Mouse (Mus musculus): Measurements from ENCODE around the gene Cask.

Cask gene

DNA sequence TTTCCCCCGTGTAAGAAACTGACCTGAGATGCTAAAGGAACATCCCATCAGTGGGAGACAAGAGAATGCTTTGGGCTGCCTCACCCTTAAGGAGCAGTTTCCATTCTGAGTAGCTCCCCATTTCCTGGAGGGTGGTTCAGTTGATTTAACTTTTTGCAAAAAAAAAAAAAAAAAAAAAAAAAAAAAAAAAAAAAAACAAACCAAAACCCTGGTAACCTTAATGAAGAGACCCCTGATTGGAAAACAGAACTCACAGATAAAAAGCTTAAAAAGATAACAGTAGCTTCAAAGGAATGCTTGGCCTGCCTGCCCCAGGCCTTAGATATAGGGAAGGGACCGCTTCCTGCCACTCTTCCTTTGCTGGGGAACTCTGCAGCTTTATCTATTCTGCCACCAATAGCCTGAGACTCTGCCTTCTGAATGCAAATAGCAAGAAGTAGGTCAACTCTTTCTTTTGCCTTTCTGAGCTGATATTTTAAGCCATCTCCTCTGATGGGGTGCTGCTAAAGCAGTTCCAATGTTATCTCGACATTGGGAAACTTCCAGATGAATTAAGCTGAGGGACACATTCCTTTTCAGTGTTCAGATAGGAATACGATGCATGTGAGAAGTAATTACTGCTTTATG is 332.3 kb downstream of the Cask start:
- DNase-seq (ENCODE audit: extremely low spot score, low spot score), result no peak

DNA sequence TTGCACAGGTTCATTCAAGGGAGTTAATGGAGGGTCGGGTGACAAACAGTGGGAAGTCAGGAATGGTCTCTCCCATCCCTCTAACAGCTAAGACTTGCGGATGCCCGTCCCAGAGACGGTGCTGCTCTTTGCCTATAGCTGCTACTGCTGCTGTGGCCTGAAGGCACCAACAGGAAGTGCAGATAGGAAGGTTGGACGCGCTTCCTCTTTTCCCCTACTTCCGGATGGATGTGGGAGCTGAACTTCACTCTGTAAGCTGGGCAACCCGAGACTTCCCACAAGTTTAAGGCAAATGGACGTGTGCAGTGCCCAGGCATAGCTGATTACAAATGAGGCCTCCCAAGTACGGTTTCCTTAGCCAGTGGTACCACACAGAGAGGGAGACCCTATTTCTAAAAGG is 333.1 kb downstream of the Cask start:
- DNase-seq (ENCODE audit: extremely low spot score, low spot score), result no peak

DNA sequence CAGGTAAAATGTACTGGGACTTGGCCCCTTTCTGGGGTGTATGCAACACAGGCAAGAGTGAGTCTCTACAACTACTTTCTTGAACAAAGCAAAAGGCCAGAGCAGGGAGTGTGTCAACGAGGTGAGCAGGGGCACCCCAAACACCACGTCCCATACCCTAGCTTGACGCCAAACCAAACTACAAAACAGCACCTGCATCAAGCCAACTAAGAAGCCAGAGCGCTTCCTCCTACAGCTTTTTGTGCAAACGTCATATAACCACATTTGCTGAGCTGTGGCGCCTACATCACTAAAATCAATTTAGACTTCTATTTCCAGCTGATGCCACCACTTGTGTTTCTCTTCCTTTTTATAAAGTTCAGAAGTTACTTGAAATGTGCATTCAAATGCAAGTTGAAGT is 334.7 kb downstream of the Cask start:
- no peak for DNase-seq (ENCODE audit: extremely low spot score, low spot score)

DNA sequence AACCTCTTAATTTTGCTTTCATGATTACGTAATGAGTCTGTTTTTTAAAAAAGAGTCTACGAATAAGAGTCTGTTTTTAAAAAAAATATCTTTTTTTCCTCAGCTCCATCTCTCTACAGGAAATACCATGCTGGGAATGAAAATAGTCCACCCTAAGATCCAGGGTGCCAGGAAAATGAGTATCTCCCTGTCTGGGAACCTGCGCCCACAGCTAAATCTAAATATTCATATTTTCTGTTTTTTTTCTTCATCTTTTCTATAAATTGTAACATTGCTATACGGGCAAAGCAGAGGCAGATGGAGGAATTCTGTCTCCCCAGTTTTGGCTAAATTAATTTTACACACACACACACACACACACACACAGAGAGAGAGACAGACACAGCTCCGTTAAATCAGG is 337.3 kb downstream of the Cask start:
- DNase-seq (ENCODE audit: extremely low spot score, low spot score), result no peak

DNA sequence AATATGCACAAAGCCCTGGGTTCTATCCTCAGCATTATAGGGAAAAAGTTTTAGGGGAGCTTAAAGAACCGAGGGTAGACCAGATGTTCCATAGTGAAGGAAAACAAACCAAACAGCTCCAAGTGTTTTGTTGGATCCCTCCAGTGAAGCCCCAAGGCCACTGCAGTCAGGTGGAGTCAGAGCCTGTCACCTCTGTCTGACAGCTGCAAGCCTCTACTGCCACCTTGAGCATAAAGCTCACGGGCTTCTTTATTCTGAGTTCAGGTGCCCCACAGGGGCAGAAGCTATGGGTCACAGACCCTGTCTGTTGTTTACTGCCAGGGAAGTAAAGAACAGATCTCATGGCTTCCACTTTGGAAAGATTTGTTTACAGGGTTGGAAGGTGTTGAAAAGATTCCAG is 338.0 kb downstream of the Cask start:
- DNase-seq (ENCODE audit: extremely low spot score, low spot score), result no peak

DNA sequence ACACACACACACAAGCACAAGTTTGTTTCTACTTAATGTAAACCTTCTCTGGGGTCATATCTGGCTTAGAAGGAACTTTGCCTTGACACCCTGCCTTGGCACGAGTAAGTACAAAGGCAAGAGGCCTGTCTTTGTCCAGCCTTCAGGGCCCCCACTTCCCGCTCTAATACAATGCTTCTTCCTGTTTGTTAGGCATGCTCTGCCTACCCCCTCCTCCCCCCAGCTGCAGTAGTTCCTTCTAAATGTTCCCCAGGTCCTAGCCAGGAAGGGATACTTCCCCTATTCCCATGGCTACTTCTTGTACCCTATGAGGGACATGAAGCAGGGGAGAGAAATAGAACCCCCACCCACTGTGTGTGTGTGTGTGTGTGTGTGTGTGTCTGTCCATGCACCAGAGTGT is 344.8 kb downstream of the Cask start:
- no peak for DNase-seq (ENCODE audit: extremely low spot score, low spot score)

DNA sequence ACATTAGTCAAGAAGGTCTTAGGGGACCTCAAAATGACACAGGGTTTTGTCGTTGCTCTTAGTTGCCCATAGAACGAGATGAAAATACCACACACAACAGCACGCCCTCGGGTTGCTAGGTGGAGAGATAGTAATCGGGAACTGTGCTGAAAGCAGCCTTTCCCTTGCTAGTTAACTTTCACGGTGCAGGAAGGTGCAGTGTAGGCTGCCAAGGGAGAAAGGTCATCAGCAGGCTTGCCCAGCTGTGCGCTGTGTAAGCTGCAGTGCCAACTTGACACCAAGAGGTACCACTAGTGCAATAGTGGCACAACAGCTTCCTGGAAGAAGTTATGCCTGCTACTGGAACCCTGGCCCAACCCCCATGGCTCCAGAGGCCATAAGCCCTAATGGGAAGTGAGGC is 346.8 kb downstream of the Cask start:
- no peak for DNase-seq (ENCODE audit: extremely low spot score, low spot score)

DNA sequence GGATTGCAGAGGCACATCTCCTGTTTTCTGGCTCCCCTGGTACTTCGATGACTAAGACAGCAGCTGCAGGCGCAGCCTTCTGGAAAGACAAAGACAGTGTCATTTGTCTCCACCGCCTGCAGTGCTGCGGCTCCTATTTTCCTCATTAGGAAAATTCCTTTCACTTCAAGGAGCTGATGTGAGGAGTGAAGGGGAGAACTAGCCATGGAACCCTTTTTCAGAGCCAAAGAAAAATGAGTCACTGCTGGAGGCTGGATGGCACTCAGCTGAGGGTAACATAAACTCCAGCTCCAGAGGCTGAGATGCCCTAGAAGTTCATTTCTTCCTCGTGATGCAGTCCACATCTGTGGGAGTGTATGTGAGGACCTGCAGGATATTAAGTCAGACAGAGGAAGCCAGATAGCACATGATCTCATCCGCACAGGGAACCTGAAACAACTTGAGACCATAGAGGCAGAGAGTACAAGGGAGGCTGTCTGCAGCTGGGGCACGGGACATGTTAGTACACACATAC is 348.2 kb downstream of the Cask start:
- DNase-seq (ENCODE audit: extremely low spot score, low spot score), result no peak

DNA sequence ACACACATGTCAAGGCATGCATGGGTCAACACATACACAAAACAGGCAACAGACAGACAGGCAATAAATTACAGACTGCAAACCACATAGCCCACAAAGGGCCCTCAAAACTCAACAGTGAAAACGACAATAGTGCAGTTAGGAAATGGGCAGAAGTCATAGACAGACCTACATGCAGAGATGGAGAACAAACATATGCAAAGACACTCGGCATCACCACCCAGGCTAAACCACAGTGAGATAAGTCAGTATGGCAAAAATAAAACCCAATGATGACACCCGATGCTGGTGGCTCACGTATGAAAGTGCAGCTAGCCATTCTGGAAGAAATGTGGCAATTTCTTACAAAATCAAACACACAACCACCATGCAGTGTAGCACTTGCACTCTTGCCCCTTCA is 350.9 kb downstream of the Cask start:
- no peak for DNase-seq (ENCODE audit: extremely low spot score, low spot score)

DNA sequence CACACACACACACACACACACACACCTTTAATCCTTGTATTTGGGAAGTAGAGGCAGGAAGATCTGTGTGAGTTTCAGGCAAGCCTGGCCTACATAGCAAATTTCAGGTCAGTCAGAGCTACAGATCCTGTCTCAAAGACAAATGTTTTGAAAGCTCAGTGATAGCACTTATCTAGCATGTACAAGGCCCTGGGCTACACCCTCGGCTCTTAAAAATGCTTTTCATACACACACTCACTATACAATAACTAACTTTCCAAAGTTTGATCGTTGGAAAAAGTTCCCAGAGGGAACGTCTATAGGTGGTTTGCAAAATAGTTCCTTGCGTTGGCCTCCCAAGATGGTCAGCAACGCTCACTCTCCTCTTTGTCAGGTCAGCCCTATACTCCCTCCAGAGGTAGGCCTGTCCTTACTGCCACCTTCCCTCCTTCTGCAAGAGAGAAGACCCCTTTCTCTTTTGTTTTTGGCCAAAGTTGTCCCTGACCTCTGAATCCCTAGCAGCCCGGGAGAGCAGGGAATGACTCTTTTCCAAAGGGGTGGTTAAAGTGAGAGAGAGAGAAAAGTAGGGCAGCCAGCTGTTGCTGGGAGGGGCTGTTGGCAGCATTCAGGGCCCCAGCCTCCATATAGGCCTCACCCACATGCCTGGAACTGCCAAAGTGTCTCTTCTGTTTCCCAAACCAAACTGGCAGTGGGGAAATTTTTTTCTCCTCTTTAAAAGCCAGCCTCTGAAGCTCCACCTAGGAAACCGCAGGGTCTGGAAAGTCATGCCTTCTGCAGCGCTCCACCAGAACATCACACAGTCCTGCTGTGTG is 356.1 kb downstream of the Cask start:
- no peak for DNase-seq (ENCODE audit: extremely low spot score, low spot score)

DNA sequence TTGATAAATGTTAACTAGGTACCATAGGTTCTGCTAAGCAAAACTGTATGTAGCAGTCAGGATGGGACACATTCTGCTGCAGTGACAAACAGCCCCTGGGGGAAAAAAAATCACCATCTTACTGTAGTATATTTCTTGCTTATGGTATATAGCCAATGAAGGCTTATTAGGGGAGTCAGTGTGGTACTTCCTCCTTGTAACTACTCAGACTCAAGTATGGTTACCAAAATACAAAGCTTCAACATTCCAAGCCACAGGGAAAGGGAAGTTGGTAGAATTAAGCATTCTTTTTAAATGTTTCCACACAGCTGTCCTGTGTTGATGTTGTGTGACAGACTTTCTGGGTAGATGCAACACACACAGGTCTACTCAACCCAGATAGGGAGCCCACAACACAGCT is 358.2 kb downstream of the Cask start:
- no peak for DNase-seq (ENCODE audit: extremely low spot score, low spot score)

DNA sequence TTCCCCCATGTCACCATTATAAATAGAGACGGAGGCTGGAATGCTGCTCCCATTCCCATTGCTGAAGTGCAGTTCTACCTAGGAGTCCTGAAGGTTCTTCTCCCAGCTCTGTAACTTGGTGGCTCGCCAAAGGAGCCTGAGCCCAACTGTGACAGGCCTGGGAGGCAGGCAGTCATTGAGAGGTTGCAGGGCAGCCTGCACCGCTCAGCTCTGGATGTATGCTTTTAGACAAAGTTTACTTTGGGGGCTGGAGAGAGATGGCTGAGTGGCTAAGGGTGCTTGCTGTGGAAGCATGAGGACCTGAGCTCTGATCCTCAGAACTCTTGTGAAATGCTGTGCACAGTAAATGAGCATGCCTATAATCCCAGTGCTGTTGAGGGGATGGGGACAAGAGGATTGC is 360.2 kb downstream of the Cask start:
- no peak for DNase-seq (ENCODE audit: extremely low spot score, low spot score)

DNA sequence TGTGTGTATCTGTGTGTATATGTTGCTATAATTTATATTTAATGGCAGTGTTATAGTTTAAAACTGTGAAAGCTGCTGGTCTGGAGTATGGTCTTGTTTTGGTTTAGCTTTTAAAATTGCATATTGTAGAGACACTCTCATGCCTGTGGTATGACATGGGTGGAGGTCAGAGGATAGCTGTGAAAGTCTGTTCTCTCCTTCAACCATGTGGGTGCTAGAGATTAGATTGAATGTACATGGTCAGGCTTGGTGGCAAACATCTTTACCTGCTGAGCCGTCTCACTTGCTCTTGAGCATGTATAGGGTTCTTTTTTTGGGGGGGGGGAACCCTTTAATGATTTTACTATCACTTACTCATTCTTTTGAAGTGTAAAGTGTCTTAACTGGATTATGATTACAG is 361.4 kb downstream of the Cask start:
- DNase-seq (ENCODE audit: extremely low spot score, low spot score), result no peak

DNA sequence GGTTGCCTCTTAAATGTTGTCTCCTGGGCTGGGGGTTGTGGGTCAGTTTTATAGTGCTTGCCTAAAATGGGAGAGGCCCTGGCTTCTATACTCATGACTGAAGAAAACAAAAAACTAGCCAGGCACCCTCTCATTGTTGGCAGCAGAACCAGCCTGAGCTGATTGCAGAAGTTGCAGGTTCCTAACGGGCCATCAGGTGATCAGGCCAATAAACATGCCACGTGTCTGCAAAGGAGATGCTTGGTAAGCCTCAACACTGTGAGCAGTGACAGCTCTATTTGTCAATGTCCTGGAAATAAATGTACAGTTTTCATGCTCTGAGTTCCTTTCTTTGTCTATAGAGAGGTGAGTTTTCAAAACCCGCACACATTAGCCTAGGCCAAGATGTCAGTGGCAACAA is 362.2 kb downstream of the Cask start:
- DNase-seq (ENCODE audit: extremely low spot score, low spot score), result no peak

DNA sequence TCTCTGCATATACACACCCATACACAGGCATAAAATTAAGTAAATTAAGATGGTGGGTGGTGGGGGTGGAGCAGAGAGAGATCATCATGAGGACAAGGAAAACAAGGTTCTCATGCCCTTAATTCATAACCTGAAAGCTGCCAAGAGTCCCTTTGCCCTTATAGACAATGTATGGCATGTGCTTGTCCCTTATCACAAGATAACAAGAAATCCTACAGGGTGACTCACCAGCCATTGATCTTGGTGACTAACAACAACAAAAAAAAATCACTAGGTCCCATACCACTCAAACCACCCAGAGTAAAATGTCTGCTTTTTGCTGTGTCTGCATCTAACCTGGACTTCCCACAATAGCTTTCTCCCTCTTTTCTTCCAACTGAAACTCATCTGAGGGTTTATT is 366.7 kb downstream of the Cask start:
- DNase-seq (ENCODE audit: extremely low spot score, low spot score), result no peak

DNA sequence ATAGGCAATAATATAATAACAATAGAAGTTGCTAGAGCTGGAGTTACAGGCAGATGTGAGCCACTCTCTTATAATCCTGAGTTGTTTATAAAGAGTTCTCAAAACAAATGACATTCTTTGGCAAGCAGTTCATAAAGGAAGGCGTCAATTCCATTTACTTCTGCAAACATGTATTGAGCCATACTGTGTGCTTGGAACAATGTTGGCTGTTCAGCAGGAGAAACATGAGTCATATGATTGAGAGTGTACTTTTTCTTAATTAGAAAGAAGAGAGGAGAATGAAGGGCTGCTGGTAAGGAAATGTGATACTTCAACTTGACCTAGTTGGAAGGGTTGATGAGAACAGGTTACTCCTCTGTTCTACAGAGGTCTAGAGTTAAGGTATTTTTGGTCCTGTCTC is 368.6 kb downstream of the Cask start:
- DNase-seq (ENCODE audit: extremely low spot score, low spot score), result no peak

DNA sequence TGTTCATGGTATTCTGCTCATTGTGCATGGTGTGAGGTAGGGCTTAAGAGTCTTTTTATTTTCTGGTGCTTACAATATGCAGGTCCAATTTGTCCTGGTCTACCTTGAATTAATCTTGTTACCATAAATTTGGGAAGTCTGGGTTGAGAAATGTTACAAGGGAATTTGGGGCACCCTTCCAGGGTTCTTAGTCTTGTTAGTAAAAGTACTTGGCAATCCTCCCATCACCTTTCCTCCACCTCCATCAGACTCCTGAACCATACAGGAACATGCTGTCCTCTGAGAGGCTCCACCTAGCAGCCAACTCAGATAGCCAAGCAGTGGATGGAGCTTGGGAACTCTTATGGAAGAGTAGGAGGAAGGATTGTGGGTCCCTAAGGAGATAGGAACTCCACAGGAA is 371.6 kb downstream of the Cask start:
- no peak for DNase-seq (ENCODE audit: extremely low spot score, low spot score)

DNA sequence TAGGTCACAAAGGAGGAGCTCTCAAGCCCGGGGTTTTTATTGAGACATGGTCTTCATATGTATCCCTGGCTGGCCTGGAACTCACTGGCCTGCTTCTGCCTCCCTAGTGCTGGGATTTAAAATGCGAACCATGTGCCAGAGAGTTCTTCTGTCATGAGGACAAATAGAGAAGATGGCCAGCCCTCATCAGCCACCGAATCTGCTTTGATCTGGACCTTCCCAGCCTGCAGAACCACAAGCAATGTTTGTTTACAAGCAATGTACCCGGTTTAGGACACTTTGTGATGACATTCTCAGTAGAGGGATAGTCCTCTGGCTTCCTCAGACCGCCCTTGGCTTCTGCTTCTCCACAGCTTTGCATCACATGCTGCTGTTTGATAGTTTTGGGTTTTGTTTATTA is 372.9 kb downstream of the Cask start:
- DNase-seq (ENCODE audit: extremely low spot score, low spot score), result no peak

DNA sequence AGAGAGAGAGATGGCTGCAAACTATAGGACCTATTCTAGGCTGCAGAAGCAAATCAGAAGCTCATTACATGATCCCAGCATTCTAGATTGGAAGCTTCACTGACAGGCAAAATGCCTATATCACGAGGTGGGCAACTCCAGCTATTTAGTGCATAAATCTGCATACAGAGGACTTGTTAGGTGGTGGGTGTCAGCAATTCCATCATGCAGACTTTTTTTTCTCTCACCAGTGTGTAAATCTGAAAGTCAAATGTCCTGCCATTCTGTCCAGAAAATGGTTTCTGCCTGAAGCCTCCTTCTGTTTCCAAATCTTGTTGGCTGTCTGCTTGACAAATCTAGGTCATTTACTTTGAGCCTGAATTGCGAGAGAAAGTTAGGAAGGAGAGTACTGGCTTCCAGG is 373.6 kb downstream of the Cask start:
- no peak for DNase-seq (ENCODE audit: extremely low spot score, low spot score)

DNA sequence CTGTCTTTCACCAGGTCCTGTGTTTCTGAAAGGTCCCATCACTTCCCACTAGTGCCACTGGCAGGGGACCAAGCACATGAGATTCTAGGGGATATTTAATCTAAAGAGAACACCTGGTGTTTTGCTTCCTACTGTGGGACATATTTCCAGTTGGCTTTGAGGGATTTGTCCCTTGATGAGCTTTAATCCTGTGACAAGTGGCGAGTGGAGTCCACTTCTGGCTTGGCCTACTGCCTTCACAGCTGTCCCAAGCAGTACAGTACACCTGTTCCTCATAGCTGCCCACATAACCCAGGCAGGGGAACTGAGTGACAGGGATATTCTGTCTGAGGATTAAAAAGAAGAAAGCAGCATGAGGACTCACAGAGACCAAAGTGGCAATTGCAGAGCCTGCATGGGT is 375.8 kb downstream of the Cask start:
- no peak for DNase-seq (ENCODE audit: extremely low spot score, low spot score)

DNA sequence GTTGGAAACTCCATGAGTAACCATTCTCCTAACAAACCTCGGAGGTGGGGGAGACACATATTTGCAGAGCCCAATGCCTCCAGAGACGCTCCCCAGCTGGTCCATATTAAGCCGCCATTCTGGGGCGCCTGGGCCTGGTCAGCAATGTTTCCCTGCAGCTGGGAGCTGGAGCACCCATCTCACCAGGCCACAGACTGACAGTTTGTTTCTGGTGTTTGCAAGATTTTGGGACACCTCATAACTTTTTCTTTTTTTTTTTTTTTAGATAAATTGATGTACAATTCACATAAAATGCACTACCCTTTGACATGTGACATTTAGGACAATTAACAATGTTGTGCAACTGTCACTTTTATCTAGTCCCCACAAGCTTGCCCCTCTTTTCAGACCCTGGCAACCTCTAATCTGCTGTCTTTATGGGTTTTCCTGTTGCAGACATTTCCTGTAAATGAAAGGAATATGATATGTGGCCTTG is 378.4 kb downstream of the Cask start:
- no peak for DNase-seq (ENCODE audit: extremely low spot score, low spot score)

DNA sequence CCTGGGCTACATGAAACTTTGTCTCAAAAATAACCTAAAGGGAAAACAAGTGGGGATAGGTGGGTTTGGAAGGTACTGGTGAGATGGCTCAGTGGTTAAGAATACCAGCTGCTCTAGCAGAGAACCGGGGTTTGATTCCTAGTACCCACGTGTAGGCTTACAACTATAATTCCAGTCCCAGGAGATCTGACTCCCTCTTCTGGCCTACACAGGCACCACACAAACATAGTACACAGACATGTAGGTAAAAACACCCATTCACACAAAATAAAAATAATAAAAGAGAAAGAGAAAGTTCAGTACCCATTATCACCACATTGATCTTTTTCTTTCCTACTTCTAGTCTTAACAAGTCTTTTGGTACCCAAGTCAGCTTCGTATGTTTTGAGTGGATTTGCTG is 379.2 kb downstream of the Cask start:
- DNase-seq (ENCODE audit: extremely low spot score, low spot score), result no peak

Measured in neural tube, embryonic 10.5 days (tissue).